Mouse (Mus musculus) MEL (cell line): ENCODE measurements around the gene Prkch. TPM values are rescaled to one million over a fixed set of nuclear protein-coding genes. Genes with fewer than 3 reads are reported as not detected.
A peak's percentile ranks its signal among the peaks of the same experiment; 100 is the strongest.

Experiments used
- DNase-seq: peaks from one replicate; pipeline ENCODE4 v3.0.0; 2011; ENCODE audit warnings: low read depth, low spot score
- H3K27ac ChIP-seq: 2 replicates; pipeline ENCODE4 v1.5.1; 2012; ENCODE audit warnings: low read depth, mild to moderate bottlenecking, control low read depth, low read length, moderate library complexity; ENCODE audit not compliant: control insufficient read depth
- H3K27me3 ChIP-seq, 2 experiments: fragments of 150-350 bp in 1 of 2; sonication (generic) in 1 of 2; 2 replicates each; pipeline ENCODE4 v1.6.1; 2012; ENCODE audit warnings: low read length in 2 of 2, mild to moderate bottlenecking in 2 of 2, improper control_type of control experiment in 1 of 2, moderate library complexity in 1 of 2; ENCODE audit not compliant: insufficient read depth in 2 of 2, control insufficient read depth in 1 of 2
- H3K36me3 ChIP-seq, 2 experiments: 2 replicates each; pipeline ENCODE4 v1.6.1; 2012 to 2014; ENCODE audit warnings: low read length in 2 of 2, improper control_type of control experiment in 1 of 2, inconsistent platforms in 1 of 2, mild to moderate bottlenecking in 1 of 2; ENCODE audit not compliant: insufficient read depth in 2 of 2, control insufficient read depth in 1 of 2
- H3K4me1 ChIP-seq, 2 experiments: fragments of 150-350 bp in 1 of 2; sonication (generic) in 1 of 2; 2 replicates each; pipeline ENCODE4 v1.6.1; 2012; ENCODE audit warnings: low read length in 2 of 2, improper control_type of control experiment in 1 of 2, mild to moderate bottlenecking in 1 of 2; ENCODE audit not compliant: insufficient read depth in 2 of 2, control insufficient read depth in 1 of 2
- H3K4me3 ChIP-seq, 2 experiments: fragments of 150-350 bp in 1 of 2; sonication (generic) in 1 of 2; 2 replicates each; pipeline ENCODE4 v1.5.1; 2012; ENCODE audit warnings: low read depth in 2 of 2, low read length in 2 of 2, mild to moderate bottlenecking in 2 of 2, moderate library complexity in 2 of 2, control low read depth in 1 of 2, improper control_type of control experiment in 1 of 2; ENCODE audit not compliant: control insufficient read depth in 1 of 2, insufficient read depth in 1 of 2
- H3K79me2 ChIP-seq: 2 replicates; pipeline ENCODE4 v1.6.1; 2012; ENCODE audit warnings: mild to moderate bottlenecking, low read length, moderate library complexity; ENCODE audit not compliant: control insufficient read depth, poor library complexity, insufficient read depth
- H3K9ac ChIP-seq: 2 replicates; pipeline ENCODE4 v1.6.1; 2012; ENCODE audit warnings: low read depth, mild to moderate bottlenecking, control low read depth, low read length, moderate library complexity; ENCODE audit not compliant: control insufficient read depth, poor library complexity, severe bottlenecking
- H3K9me3 ChIP-seq: fragments of 150-350 bp; sonication (generic); replicated peaks from 2 replicates; pipeline ENCODE4 v1.6.1; 2012; ENCODE audit warnings: mild to moderate bottlenecking, low read length, improper control_type of control experiment, moderate library complexity; ENCODE audit not compliant: insufficient read depth
- CTCF ChIP-seq, 3 experiments: IDR thresholded peaks in 2 of 3; conservative IDR thresholded peaks in 1 of 3; 2 replicates each; pipeline ENCODE4 v1.5.1; 2011 to 2012; ENCODE audit warnings: low read length in 3 of 3, low read depth in 2 of 3, mild to moderate bottlenecking in 2 of 3, improper control_type of control experiment in 1 of 3, inconsistent platforms in 1 of 3, mixed read lengths in 1 of 3, moderate library complexity in 1 of 3; ENCODE audit not compliant: control insufficient read depth in 1 of 3, insufficient read depth in 1 of 3, poor library complexity in 1 of 3, severe bottlenecking in 1 of 3
- E2F4 ChIP-seq: IDR thresholded peaks from 2 replicates; pipeline ENCODE4 v1.6.1; 2011; ENCODE audit warnings: low read depth, low read length, improper control_type of control experiment, borderline replicate concordance
- ELF1 ChIP-seq: IDR thresholded peaks from 2 replicates; pipeline ENCODE4 v1.6.1; 2014; ENCODE audit warnings: low read depth, mild to moderate bottlenecking, inconsistent platforms, low read length, improper control_type of control experiment, moderate library complexity
- EP300 ChIP-seq, 2 experiments: IDR thresholded peaks; 2 replicates each; pipeline ENCODE4 v1.6.1; 2011; ENCODE audit warnings: improper control_type of control experiment in 2 of 2, low read length in 2 of 2, low read depth in 1 of 2, mild to moderate bottlenecking in 1 of 2
- ETS1 ChIP-seq: IDR thresholded peaks from 2 replicates; pipeline ENCODE4 v1.6.1; 2012; ENCODE audit warnings: low read depth, mild to moderate bottlenecking, inconsistent platforms, low read length, improper control_type of control experiment, moderate library complexity
- GATA1 ChIP-seq: IDR thresholded peaks from 2 replicates; pipeline ENCODE4 v1.6.1; 2011; ENCODE audit warnings: low read depth, low read length, improper control_type of control experiment
- JUND ChIP-seq: IDR thresholded peaks from 2 replicates; pipeline ENCODE4 v1.6.1; 2011; ENCODE audit warnings: low read depth, mild to moderate bottlenecking, improper control_type of control experiment, low read length
- MAX ChIP-seq: IDR thresholded peaks from 2 replicates; pipeline ENCODE4 v1.6.1; 2011; ENCODE audit warnings: low read length, improper control_type of control experiment
- MAZ ChIP-seq: IDR thresholded peaks from 2 replicates; pipeline ENCODE4 v1.6.1; 2012; ENCODE audit warnings: low read depth, mild to moderate bottlenecking, inconsistent platforms, low read length, improper control_type of control experiment
- MEF2A ChIP-seq: IDR thresholded peaks from 2 replicates; pipeline ENCODE4 v1.6.1; 2014; ENCODE audit warnings: low read depth, mild to moderate bottlenecking, inconsistent platforms, low read length, improper control_type of control experiment; ENCODE audit not compliant: poor library complexity, insufficient replicate concordance, severe bottlenecking; ENCODE audit errors: extremely low read depth
- MXI1 ChIP-seq: IDR thresholded peaks from 2 replicates; pipeline ENCODE4 v1.6.1; 2011; ENCODE audit warnings: mild to moderate bottlenecking, low read depth, low read length, improper control_type of control experiment
- MYC ChIP-seq: IDR thresholded peaks from 2 replicates; pipeline ENCODE4 v1.6.1; 2011; ENCODE audit warnings: low read depth, mild to moderate bottlenecking, low read length, improper control_type of control experiment, moderate library complexity
- NELFE ChIP-seq: IDR thresholded peaks from 2 replicates; pipeline ENCODE4 v1.6.1; 2011; ENCODE audit warnings: low read depth, low read length, improper control_type of control experiment
- NRF1 ChIP-seq: IDR thresholded peaks from 2 replicates; pipeline ENCODE4 v1.6.1; 2014; ENCODE audit warnings: low read depth, mild to moderate bottlenecking, inconsistent platforms, low read length, improper control_type of control experiment, moderate library complexity; ENCODE audit not compliant: poor library complexity, insufficient read depth, severe bottlenecking
- POLR2A ChIP-seq, 2 experiments: IDR thresholded peaks; 2 replicates each; pipeline ENCODE4 v1.6.1; 2011 to 2012; ENCODE audit warnings: low read length in 2 of 2, mild to moderate bottlenecking in 2 of 2, control low read depth in 1 of 2, improper control_type of control experiment in 1 of 2, low read depth in 1 of 2, moderate library complexity in 1 of 2; ENCODE audit not compliant: control insufficient read depth in 1 of 2, insufficient read depth in 1 of 2, poor library complexity in 1 of 2
- POLR2AphosphoS2 ChIP-seq: IDR thresholded peaks from 2 replicates; pipeline ENCODE4 v1.6.1; 2011; ENCODE audit warnings: low read length, improper control_type of control experiment
- POLR2AphosphoS5 ChIP-seq: IDR thresholded peaks from 2 replicates; pipeline ENCODE4 v1.6.1; 2012; ENCODE audit warnings: low read depth, borderline replicate concordance, mild to moderate bottlenecking, inconsistent platforms, low read length, moderate library complexity, mixed read lengths
- RAD21 ChIP-seq: IDR thresholded peaks from 2 replicates; pipeline ENCODE4 v1.6.1; 2011; ENCODE audit warnings: mild to moderate bottlenecking, low read depth, low read length, improper control_type of control experiment
- RCOR1 ChIP-seq: IDR thresholded peaks from 2 replicates; pipeline ENCODE4 v1.6.1; 2012; ENCODE audit warnings: low read depth, mild to moderate bottlenecking, inconsistent platforms, low read length, improper control_type of control experiment
- SIN3A ChIP-seq: IDR thresholded peaks from 2 replicates; pipeline ENCODE4 v1.6.1; 2012; ENCODE audit warnings: low read length, improper control_type of control experiment, inconsistent platforms
- TBP ChIP-seq: IDR thresholded peaks from 2 replicates; pipeline ENCODE4 v1.8.0; 2011; ENCODE audit warnings: low read depth, low read length, improper control_type of control experiment
- UBTF ChIP-seq: IDR thresholded peaks from 2 replicates; pipeline ENCODE4 v1.6.1; 2012; ENCODE audit warnings: low read depth, mild to moderate bottlenecking, inconsistent platforms, low read length, improper control_type of control experiment, moderate library complexity, borderline replicate concordance; ENCODE audit not compliant: insufficient read depth
- USF1 ChIP-seq: IDR thresholded peaks from 2 replicates; pipeline ENCODE4 v1.6.1; 2014; ENCODE audit warnings: low read depth, mild to moderate bottlenecking, inconsistent platforms, low read length, improper control_type of control experiment, moderate library complexity
- USF2 ChIP-seq, 2 experiments: IDR thresholded peaks; 2 replicates each; pipeline ENCODE4 v1.6.1; 2011 to 2012; ENCODE audit warnings: improper control_type of control experiment in 2 of 2, low read length in 2 of 2, borderline replicate concordance in 1 of 2, inconsistent platforms in 1 of 2, low read depth in 1 of 2, mild to moderate bottlenecking in 1 of 2; ENCODE audit not compliant: insufficient read depth in 1 of 2
- ZKSCAN1 ChIP-seq: IDR thresholded peaks from 2 replicates; pipeline ENCODE4 v1.6.1; 2012; ENCODE audit warnings: low read depth, mild to moderate bottlenecking, inconsistent platforms, low read length, improper control_type of control experiment, moderate library complexity
- ZNF384 ChIP-seq: IDR thresholded peaks from 2 replicates; pipeline ENCODE4 v1.6.1; 2012; ENCODE audit warnings: low read depth, mild to moderate bottlenecking, inconsistent platforms, low read length, improper control_type of control experiment
- polyA plus RNA-seq, 2 experiments: library from polyadenylated mRNA; stranded (reverse) in 1 of 2; unstranded in 1 of 2; fragments of >175 nt in 1 of 2; fragments of >200 nt in 1 of 2; gene quantifications; 2 replicates each; pipeline versions ENCODE4 v1.2.1 to v1.2.4; 2012; ENCODE audit warnings: low replicate concordance in 2 of 2, low read depth in 1 of 2; ENCODE audit not compliant: insufficient read length in 2 of 2, insufficient read depth in 1 of 2, missing spikeins in 1 of 2
- total RNA-seq: library from RNA; depleted of rRNA; stranded (reverse); fragments of 300-350 nt; gene quantifications from 2 replicates; pipeline ENCODE4 v1.2.3, GENCODE M21; 2012

Gene Prkch
- total and polyA plus RNA-seq, 3 experiments: not detected

GRCm38 (mm10) chr12:73777673-73778072, 193.1 kb downstream of the Prkch start:
- no peak for DNase-seq
- Histone ChIP-seq H3K27ac (no peak overlapping the region), H3K79me2 (no peaks in the 10 kb centered on the region; the same call in 1 of the 2 replicates), H3K4me1 (peaks cover 8 to 31% of the 10 kb centered on the region in 2 experiments; a peak in 3 of 4 replicates), H3K27me3 (no peaks in the 10 kb centered on the region), H3K4me3 (no peak overlapping the region), H3K9me3 (no peaks in the 10 kb centered on the region), H3K9ac (no peak overlapping the region), H3K36me3 (peaks cover 0 to 18% of the 10 kb centered on the region in 2 experiments; a peak in 2 of 4 replicates)
- no peak for TF ChIP-seq RCOR1
- no peak for TF ChIP-seq USF2 (IDR thresholded peaks at IDR 0.05; ENCODE audit: borderline replicate concordance in 1 of 2, insufficient read depth in 1 of 2, low read depth in 1 of 2, low read length in 2 of 2)
- no peak for TF ChIP-seq NELFE
- TF ChIP-seq ETS1: no peak
- TF ChIP-seq POLR2A (IDR thresholded peaks at IDR 0.05; ENCODE audit: control insufficient read depth in 1 of 2, insufficient read depth in 1 of 2, low read depth in 1 of 2, low read length in 2 of 2, poor library complexity in 1 of 2): no peak
- no peak for TF ChIP-seq CTCF (IDR thresholded peaks at IDR 0.05 in 2 of 3, conservative IDR thresholded peaks at IDR 0.05 in 1 of 3; ENCODE audit: control insufficient read depth in 1 of 3, insufficient read depth in 1 of 3, low read depth in 2 of 3, low read length in 3 of 3, poor library complexity in 1 of 3, severe bottlenecking in 1 of 3)
- TF ChIP-seq USF1: no peak
- no peak for TF ChIP-seq POLR2AphosphoS2
- no peak for TF ChIP-seq MAZ
- no peak for TF ChIP-seq RAD21
- TF ChIP-seq ELF1: no peak
- TF ChIP-seq ZNF384: no peak
- TF ChIP-seq MYC: no peak

GRCm38 (mm10) chr12:73779332-73780231, 195.0 kb downstream of the Prkch start:
- Histone ChIP-seq H3K36me3 (peaks cover 0 to 18% of the 10 kb centered on the region in 2 experiments; a peak in 2 of 4 replicates), H3K27ac (peak overlapping the region; percentile 76), H3K4me1 (peaks cover 8 to 31% of the 10 kb centered on the region in 2 experiments; a peak in 3 of 4 replicates), H3K79me2 (no peaks in the 10 kb centered on the region; the same call in 1 of the 2 replicates), H3K9ac (peak overlapping the region; percentile 67), H3K9me3 (no peaks in the 10 kb centered on the region), H3K27me3 (no peaks in the 10 kb centered on the region), H3K4me3 (peak overlapping the region; percentile 43 to 45)
- peak; percentile 87 for DNase-seq
- TF ChIP-seq ETS1 (peak; percentile 85), UBTF (no peak), ZKSCAN1 (no peak), MAX (peak; percentile 61; the same call in 1 of the 2 replicates), SIN3A (peak; percentile 46; the same call in 1 of the 2 replicates), MXI1 (peak; percentile 42; the same call in 1 of the 2 replicates), POLR2A (IDR thresholded peaks at IDR 0.05; ENCODE audit: control insufficient read depth in 1 of 2, insufficient read depth in 1 of 2, low read depth in 1 of 2, low read length in 2 of 2, poor library complexity in 1 of 2) (peak in 1 of 2 experiments; percentile 57; a peak in 2 of 4 replicates), RCOR1 (peak; percentile 59; the same call in 1 of the 2 replicates), NELFE (0 out of 2 replicates have a peak, but pooled peaks have one; percentile 30), ELF1 (peak; percentile 36; the same call in 1 of the 2 replicates), MEF2A (no peak), JUND (no peak), MAZ (no peak), TBP (0 out of 2 replicates have a peak, but pooled peaks have one; percentile 47), GATA1 (peak; percentile 64; the same call in 1 of the 2 replicates), POLR2AphosphoS5 (no peak), E2F4 (no peak), EP300 (IDR thresholded peaks at IDR 0.05; ENCODE audit: low read depth in 1 of 2, low read length in 2 of 2) (peak in 1 of 2 experiments; percentile 74; a peak in 3 of 4 replicates), NRF1 (no peak)
